Mouse (Mus musculus) stomach, embryonic 16.5 days (tissue): ENCODE results near the gene Mcm7. TPM values are rescaled to one million over a fixed set of nuclear protein-coding genes. Genes with fewer than 3 reads are reported as not detected.

Experiments
- ATAC-seq: fragments of 200-750 bp; cut with Nextera tagmentation; 2 replicates; pipeline ENCODE4 v1.8.0; 2017; ENCODE audit warnings: moderate number of reproducible peaks, moderate TSS enrichment; ENCODE audit not compliant: insufficient read depth, low FRiP score
- H3K27ac ChIP-seq: fragments of 300-500 bp; sonication (generic); 2 replicates; pipeline ENCODE4 v1.5.1; 2014; ENCODE audit warnings: low read length
- H3K27me3 ChIP-seq: fragments of 300-500 bp; sonication (generic); 2 replicates; pipeline ENCODE4 v1.6.1; 2014; ENCODE audit warnings: low read length, control low read depth, mixed read lengths; ENCODE audit not compliant: control insufficient read depth, insufficient read depth
- H3K36me3 ChIP-seq: fragments of 300-500 bp; sonication (generic); 2 replicates; pipeline ENCODE4 v1.6.1; 2014; ENCODE audit warnings: low read length; ENCODE audit not compliant: control insufficient read depth, insufficient read depth
- H3K4me1 ChIP-seq: fragments of 300-500 bp; sonication (generic); 2 replicates; pipeline ENCODE4 v1.6.1; 2014; ENCODE audit warnings: low read length, control low read depth, mixed read lengths; ENCODE audit not compliant: control insufficient read depth, insufficient read depth
- H3K4me2 ChIP-seq: fragments of 300-500 bp; sonication (generic); 2 replicates; pipeline ENCODE4 v1.6.1; 2014; ENCODE audit warnings: low read depth, low read length, mixed read lengths
- H3K4me3 ChIP-seq: fragments of 300-500 bp; sonication (generic); replicated peaks from 2 replicates; pipeline ENCODE4 v1.5.1; 2014; ENCODE audit warnings: mild to moderate bottlenecking, low read length
- H3K9ac ChIP-seq: fragments of 300-500 bp; sonication (generic); 2 replicates; pipeline ENCODE4 v1.6.1; 2014; ENCODE audit warnings: low read length
- H3K9me3 ChIP-seq: fragments of 300-500 bp; sonication (generic); replicated peaks from 2 replicates; pipeline ENCODE4 v1.6.1; 2016; ENCODE audit warnings: low read length, control low read depth; ENCODE audit not compliant: control insufficient read depth
- WGBS: fragments of 180-500 bp; shearing (Covaris S2); extraction: QIAGEN DNeasy Blood & Tissue Kit; methylation state at CpG from one replicate; pipeline ENCODE4 v1.1.7; 2014; 5-methylcytosine and 5-hydroxymethylcytosine counted together
- microRNA counts: library from miRNA; unstranded; fragments of <30 nt; microRNA quantifications from one replicate; lab custom pipeline; 2016
- microRNA-seq: library from miRNA; unstranded; fragments of <30 nt; microRNA quantifications from one replicate; pipeline ENCODE4, GENCODE M21; 2016
- polyA plus RNA-seq: library from polyadenylated mRNA; unstranded; fragments of >200 nt; fragmentation: Nextera tagmentation; extraction: Ambion mirVana; gene quantifications from 2 replicates; pipeline ENCODE4 v1.2.1, GENCODE M21; 2015

Gene Mcm7
- polyA plus RNA-seq, 1 experiment from 2014 or later: 132 TPM

DNA sequence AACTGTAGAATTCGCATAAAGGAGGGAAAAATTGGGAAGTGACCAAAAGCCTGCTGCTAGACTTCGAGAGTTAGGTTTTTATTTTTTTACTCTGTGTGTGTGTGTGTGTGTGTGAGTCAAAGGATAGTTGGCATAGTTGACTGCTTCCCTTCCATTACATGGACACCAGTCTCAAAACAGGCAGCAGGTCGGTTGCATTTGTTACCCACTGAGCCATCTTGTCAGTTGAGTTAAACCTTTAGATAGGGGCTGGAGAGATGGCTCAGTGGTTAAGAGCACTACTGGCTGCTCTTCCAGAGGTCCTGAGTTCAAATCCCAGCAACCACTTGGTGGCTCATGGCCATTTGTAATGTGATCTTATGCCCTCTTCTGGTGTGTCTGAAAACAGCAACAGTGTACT is 54.2 kb downstream of the Mcm7 start:
- Histone ChIP-seq H3K27ac (0 out of 2 replicates have a peak overlapping the region, but pooled peaks have one; percentile 97), H3K4me2 (peak overlapping the region; percentile 73), H3K9ac (peak overlapping the region; percentile 83), H3K9me3 (no peaks in the 10 kb centered on the region), H3K27me3 (no peaks in the 10 kb centered on the region), H3K4me1 (peaks cover 10% of the 10 kb centered on the region), H3K36me3 (peaks cover 7% of the 10 kb centered on the region; the same call in 1 of the 2 replicates), H3K4me3 (peak overlapping the region; percentile 82)
- 61% methylated on average over 3 of the region's 3 CpGs for WGBS
- ATAC-seq: no peak

DNA sequence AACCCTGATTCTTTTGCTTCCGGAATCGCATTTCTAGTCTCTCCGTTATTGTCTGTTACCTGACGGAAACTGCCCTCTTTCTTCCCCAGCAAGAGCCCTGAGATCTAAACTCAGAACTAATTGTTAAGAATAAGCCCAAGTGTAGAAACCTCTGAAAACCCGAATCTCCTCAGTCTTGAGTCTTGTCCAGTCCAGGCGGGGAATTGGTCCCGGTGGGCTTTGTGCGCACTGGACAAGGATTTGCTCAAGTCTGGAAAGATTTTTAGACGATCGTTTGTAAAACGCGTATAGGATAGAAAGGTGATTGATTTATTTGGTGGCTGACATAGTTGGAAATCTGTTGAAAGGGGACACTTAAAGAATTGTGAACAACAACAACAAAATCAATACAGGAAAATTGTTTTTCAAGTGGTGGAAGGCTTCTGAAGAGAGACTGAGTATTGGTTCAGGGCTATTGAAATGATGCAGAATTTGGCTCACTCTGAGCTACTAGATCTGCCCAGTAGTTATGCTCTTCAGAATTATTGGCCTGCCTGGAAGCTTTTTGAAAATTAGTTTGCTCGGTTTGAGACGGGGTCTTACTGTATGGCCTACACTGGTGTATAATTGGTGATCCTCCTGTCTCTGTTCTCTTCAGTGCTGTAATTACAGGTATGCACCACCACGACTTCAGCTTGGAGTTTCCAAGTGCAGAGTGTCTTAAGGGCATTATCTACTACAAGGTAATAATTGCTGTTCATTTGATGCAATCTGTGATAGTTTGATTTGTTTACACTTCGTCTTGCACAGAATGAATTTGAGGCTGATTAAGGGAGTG is 54.8 kb downstream of the Mcm7 start:
- 4% methylated on average over 16 of the region's 16 CpGs for WGBS
- Histone ChIP-seq H3K9ac (peak overlapping the region; percentile 83), H3K4me1 (peaks cover 10% of the 10 kb centered on the region), H3K4me2 (peak overlapping the region; percentile 73), H3K27me3 (no peaks in the 10 kb centered on the region), H3K4me3 (peak overlapping the region; percentile 82), H3K27ac (peak overlapping the region; percentile 97), H3K36me3 (peaks cover 7% of the 10 kb centered on the region; the same call in 1 of the 2 replicates), H3K9me3 (no peaks in the 10 kb centered on the region)
- peak; percentile 14; the same call in 1 of the 2 replicates for ATAC-seq

DNA sequence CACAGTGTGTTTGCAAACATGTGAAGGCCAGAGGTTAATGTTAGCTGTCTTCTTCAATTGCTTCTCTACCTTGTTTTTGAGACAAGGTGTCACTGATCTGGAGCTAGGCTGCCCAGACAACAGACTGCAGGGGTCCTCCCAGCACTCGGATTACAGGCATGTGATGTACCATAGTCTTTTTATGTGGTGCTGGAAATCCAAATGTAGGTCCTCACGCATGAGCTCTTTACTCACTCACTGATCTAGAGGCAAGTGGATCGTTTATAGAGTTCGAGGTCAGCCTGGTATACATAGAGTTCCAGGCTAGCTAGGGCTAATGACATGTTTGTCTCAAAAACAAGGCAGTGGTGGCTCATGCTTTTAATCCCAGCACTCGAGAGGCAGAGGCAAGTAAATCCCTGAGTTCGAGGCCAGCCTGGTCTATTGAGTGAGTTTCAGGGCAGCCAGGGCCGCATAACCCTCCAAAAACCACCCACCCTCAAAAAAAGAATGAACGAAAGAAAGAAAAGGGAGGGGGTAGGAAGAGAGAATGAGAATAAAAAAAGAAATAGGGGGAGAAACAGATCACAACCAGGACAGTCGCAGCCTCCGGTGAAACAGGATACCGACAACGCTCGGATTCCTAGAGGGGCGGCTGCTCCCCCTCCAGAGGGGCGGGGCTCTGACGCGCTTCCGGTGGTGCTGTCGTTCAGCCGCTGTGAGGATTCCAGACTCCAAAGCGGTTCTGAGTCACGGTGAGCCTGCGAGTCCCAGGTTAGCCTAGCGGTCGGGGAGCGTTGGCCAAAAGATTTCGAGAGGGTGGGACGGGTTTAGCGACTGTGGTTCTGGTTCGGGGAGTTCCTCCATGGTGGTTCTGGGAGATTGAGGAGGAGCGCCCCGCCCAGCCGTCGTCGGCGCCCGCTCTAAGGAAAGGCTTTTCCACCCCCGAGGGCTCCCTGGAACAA is 55.7 kb downstream of the Mcm7 start, which contains the start of gene Zscan21:
TSS of gene Zscan21 (plus strand) at position 649 of the 944 bp plus-strand sequence.
- 6% methylated on average over 38 of the region's 38 CpGs for WGBS

More for the DNA sequence above, 55.7 kb downstream of the Mcm7 start, which contains the start of gene Zscan21:
- peak within 1 kb of the TSS; percentile 97 for H3K27ac ChIP-seq
- peak within 1 kb of the TSS; percentile 82 for H3K4me3 ChIP-seq
- peaks cover 7% of the 10 kb centered on the region; the same call in 1 of the 2 replicates for H3K36me3 ChIP-seq
- no peaks in the 10 kb centered on the region for H3K9me3 ChIP-seq
- no peaks in the 10 kb centered on the region for H3K27me3 ChIP-seq
- ATAC-seq: peak; percentile 96
- H3K9ac ChIP-seq: peak within 1 kb of the TSS; percentile 83
- H3K4me1 ChIP-seq: peaks cover 10% of the 10 kb centered on the region
- H3K4me2 ChIP-seq: peak within 1 kb of the TSS; percentile 73

MicroRNAs encoded within 50 kb of the gene (microRNA counts, 519-probe panel; counts per million panel counts)
- microRNA mmu-miR-106b (lab: Ali Mortazavi, UCI): 3,720 counts per million, percentile 87 among the panel's probes with 10 or more counts
- 4,291 counts per million, percentile 95 among the panel's probes with 10 or more counts for microRNA mmu-miR-25 (lab: Ali Mortazavi, UCI)
- 3,682 counts per million, percentile 85 among the panel's probes with 10 or more counts for microRNA mmu-miR-93 (lab: Ali Mortazavi, UCI)

Small RNA genes within 50 kb of the gene (microRNA-seq; reads per million reads assigned to microRNA genes)
- gene Mir106b: 6,456 reads per million, percentile 92 among the genes with 10 or more reads in this experiment
- 579 reads per million, percentile 72 among the genes with 10 or more reads in this experiment for gene Mir25
- 8,228 reads per million, percentile 94 among the genes with 10 or more reads in this experiment for gene Mir93

Other genes with a start within 250 kb of the Mcm7 start
- gene Gjc3, start 209.3 kb downstream of the Mcm7 start, polyA plus RNA-seq: 0.56 and 1.1 TPM in 2 replicates
- 0.61 and 0.87 TPM in 2 replicates for gene Azgp1, start 190.9 kb downstream of the Mcm7 start, polyA plus RNA-seq
- gene Smok3a, start 151.2 kb downstream of the Mcm7 start, polyA plus RNA-seq: not detected in 2 replicates
- not detected in 2 replicates for gene Smok3b, start 151.0 kb downstream of the Mcm7 start, polyA plus RNA-seq
- gene Smok3c, start 119.2 kb downstream of the Mcm7 start, polyA plus RNA-seq: not detected in 2 replicates
- gene Zkscan1, start 87.3 kb downstream of the Mcm7 start, polyA plus RNA-seq: 16.5 and 17.7 TPM in 2 replicates
- gene Zscan21, start 55.5 kb downstream of the Mcm7 start, polyA plus RNA-seq: 44.2 and 45.5 TPM in 2 replicates
- gene Zfp113, start 16.7 kb downstream of the Mcm7 start, polyA plus RNA-seq: 13.3 and 15.1 TPM in 2 replicates
- 281 and 289 TPM in 2 replicates for gene Cops6, start 11.4 kb downstream of the Mcm7 start, polyA plus RNA-seq
- gene Ap4m1, start 420 bp downstream of the Mcm7 start, polyA plus RNA-seq: 22.2 and 22.4 TPM in 2 replicates
- 73.7 and 74.9 TPM in 2 replicates for gene Taf6, start 15.0 kb upstream of the Mcm7 start, polyA plus RNA-seq
- gene Cnpy4, start 15.1 kb upstream of the Mcm7 start, polyA plus RNA-seq: 44.9 and 47.2 TPM in 2 replicates
- 6.7 TPM in 2 replicates for gene Mblac1, start 21.9 kb upstream of the Mcm7 start, polyA plus RNA-seq
- 0.06 TPM in 1 of 2 replicates, not detected in the other for gene Nxpe5, start 53.5 kb upstream of the Mcm7 start, polyA plus RNA-seq
- 76.1 and 79.4 TPM in 2 replicates for gene Lamtor4, start 83.1 kb upstream of the Mcm7 start, polyA plus RNA-seq
- gene BC037034, start 91.6 kb upstream of the Mcm7 start, polyA plus RNA-seq: 3.6 and 3.9 TPM in 2 replicates
- 3.8 and 4.5 TPM in 2 replicates for gene Gal3st4, start 100.4 kb upstream of the Mcm7 start, polyA plus RNA-seq
- gene Gm43720, start 107.5 kb upstream of the Mcm7 start, polyA plus RNA-seq: 0.13 and 0.41 TPM in 2 replicates
- 15.0 and 17.2 TPM in 2 replicates for gene Gpc2, start 107.6 kb upstream of the Mcm7 start, polyA plus RNA-seq
- gene Stag3, start 107.8 kb upstream of the Mcm7 start, polyA plus RNA-seq: 3.1 and 3.7 TPM in 2 replicates
- 0.28 TPM in 1 of 2 replicates, not detected in the other for gene Pvrig, start 169.5 kb upstream of the Mcm7 start, polyA plus RNA-seq